Mouse (Mus musculus): Measurements from ENCODE around the gene Ctla4.

Gene Ctla4

DNA sequence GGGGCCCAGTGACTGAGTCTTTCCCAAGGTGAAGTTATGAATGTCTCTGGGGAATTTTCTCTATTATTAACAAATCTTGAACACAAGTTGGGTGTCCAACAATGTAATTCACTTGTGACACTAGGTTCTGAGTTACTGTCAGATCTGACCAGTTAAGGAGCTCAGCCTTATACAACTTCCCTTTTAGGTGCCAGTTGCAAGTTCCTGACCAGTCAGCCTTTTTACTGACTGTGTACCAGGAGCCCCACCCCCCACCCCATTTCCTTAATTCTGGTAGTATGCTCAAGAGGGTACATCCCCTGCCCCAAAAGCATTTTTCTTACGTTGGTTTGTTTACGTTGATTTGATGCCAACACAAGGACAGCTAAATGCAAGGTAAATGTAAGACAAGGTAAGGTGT is 21.6 kb upstream of the Ctla4 start:
- DNase-seq (ENCODE audit: low spot score in 2 of 2), result no peak

GRCm38 (mm10) chr1:60866043-60866442 is 20.8 kb upstream of the Ctla4 start:
- DNase-seq (ENCODE audit: low spot score in 2 of 2), result no peak

- DNase-seq (ENCODE audit: low spot score in 2 of 2), result no peak
Measured at GRCm38 (mm10) chr1:60868333-60869277, 18.2 kb upstream of the Ctla4 start.

- no peak for DNase-seq (ENCODE audit: low spot score in 2 of 2)
Measured at GRCm38 (mm10) chr1:60875267-60875666, 11.5 kb upstream of the Ctla4 start.

- no peak for DNase-seq (ENCODE audit: low spot score in 2 of 2)
Measured at GRCm38 (mm10) chr1:60880116-60880867, 6.5 kb upstream of the Ctla4 start.

- no peak for DNase-seq (ENCODE audit: low spot score in 2 of 2)
Measured at GRCm38 (mm10) chr1:60882792-60883191, 4.0 kb upstream of the Ctla4 start.

DNA sequence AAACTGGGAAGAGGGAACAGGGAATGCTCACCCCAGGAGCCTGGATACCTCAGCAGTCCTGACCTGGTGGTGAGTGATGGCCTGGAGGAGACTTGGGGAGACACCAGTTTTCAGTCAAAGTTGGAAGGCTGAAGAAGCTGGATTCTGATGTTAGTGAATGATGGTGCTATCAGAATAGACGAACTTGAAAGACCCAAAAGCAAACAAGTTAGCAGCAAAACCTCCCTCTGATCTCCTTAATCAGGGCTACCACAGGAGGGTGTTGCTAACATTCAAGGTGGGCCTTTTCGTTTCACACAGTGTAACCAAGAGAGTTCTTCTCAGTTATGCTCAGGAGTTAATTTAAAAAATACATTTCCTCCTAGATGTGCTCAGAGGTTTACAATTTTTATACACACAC is 3.5 kb upstream of the Ctla4 start:
- DNase-seq (ENCODE audit: low spot score in 2 of 2), result no peak

DNA sequence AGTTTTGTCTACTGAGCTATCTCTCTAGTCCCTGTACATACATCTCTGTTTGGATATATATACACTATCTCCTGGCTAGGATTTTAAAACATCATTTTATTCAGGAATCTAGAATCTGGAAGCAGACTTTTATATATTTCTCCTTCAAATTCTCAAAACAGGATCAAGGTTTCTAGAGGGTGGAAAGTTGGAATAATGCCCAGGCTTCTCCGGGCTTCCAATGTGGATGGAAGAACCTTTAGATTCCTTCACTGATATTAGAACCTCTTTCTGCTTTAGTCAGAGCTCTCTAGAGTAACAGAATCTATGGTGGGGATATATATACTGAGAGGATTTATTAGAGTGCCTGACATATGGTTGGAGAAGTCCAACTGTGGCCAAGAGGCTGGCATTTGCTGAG is 2.2 kb upstream of the Ctla4 start:
- no peak for DNase-seq (ENCODE audit: low spot score in 2 of 2)

DNA sequence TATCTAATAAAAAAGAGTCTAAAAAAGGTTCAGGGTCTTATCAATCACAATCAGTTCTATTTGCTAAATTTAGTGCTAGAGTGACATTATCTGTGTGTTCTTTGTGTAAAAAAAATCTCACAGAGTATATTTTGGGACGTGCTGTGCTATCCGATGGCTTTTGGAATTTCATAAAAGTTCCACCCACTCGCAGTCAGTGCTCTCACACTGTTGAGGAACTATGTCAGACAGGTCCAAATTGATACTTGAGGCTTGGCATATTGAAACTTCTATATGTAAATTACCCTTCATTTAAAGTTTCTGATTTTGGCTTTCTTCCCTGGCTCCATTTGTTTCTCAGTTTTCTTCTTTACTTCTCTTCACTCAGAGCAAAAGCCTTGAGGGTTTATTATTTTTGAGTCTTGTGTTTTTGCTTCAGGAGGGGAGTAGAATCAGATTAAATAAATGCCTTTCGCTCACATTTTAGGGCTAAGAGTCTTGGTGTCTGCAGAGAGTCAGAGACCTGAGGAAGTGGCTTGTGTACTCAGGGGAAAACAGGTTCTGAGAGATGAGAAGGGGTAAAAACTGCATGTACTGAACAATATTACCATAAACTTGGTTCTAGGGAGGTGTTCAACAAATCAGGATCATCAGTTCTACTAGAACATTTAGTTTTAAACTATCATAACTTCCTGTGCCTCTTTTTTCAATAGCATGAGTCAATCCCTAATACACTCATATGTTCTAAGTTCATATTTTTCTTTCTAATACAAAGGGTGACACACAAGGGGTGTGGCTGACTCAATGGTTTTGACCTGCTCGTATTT is 11.5 kb downstream of the Ctla4 start:
- no peak for DNase-seq (ENCODE audit: low spot score in 2 of 2)

GRCm38 (mm10) chr1:60898933-60899210 is 12.1 kb downstream of the Ctla4 start:
- DNase-seq (ENCODE audit: low spot score in 2 of 2), result no peak

GRCm38 (mm10) chr1:60899244-60899643 is 12.4 kb downstream of the Ctla4 start:
- no peak for DNase-seq (ENCODE audit: low spot score in 2 of 2)

GRCm38 (mm10) chr1:60902547-60902946 is 15.7 kb downstream of the Ctla4 start:
- no peak for DNase-seq (ENCODE audit: low spot score in 2 of 2)

DNA sequence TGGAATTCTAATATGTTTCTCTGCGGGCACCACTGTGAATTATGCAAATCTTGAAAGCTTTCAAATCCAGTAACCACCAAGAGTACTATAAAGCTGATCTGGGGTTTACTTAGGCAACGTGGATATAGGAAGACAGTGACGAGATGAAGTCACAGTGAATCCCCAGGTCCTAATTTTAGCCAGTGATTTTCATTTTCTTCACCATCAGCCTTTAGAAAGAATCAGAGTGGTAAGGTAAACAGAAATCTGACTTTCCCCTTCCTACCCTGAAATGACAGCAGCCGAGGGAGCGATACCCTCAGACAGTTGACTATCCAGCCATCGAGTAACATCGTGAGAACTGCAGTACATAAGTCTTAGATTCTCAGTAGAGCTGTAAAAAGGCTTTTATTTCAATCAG is 16.3 kb downstream of the Ctla4 start:
- DNase-seq (ENCODE audit: low spot score in 2 of 2), result no peak

DNA sequence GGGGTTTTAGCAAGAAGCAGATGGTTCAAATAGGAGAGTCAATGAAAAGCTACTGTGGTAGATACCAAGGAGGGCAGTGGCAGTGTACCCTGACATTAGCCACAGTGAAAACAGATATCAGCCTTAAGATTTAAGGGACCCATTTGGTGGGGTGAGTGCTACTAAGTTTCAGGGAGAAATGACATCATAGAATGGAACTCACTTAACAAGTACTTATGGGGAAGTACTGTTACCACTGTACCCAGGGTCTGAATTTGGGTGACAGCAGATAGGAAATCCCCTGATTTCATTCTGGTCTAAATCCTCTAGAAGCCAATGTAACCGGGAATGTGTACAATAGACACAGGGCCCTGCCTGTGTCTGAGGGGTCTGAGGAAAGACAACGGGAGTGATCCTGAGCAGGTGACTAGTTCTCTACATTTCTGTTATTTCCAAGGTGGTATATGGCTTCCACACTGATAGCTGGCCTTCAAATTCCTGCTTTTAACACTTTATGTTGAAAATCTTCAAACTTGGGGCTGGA is 17.7 kb downstream of the Ctla4 start:
- no peak for DNase-seq (ENCODE audit: low spot score in 2 of 2)

- DNase-seq (ENCODE audit: low spot score in 2 of 2), result no peak
Measured at GRCm38 (mm10) chr1:60907466-60907865, 20.7 kb downstream of the Ctla4 start.

DNA sequence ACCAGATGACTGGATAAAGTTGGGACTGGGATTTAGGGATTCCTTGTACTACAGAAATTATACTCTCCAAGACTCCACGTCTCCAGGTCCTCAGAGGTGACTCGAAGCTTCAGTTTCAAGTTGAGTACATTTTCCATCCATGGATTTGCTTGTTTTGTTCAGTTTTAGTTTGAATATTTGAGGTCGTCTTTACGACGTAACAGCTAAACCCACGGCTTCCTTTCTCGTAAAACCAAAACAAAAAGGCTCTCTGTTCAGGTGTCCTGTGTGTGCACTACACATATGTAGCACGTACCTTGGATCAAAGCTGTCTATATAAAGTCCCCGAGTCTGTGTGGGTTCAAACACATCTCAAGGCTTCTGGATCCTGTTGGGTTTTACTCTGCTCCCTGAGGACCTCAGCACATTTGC is 22.0 kb downstream of the Ctla4 start:
- no peak for DNase-seq (ENCODE audit: low spot score in 2 of 2)

DNA sequence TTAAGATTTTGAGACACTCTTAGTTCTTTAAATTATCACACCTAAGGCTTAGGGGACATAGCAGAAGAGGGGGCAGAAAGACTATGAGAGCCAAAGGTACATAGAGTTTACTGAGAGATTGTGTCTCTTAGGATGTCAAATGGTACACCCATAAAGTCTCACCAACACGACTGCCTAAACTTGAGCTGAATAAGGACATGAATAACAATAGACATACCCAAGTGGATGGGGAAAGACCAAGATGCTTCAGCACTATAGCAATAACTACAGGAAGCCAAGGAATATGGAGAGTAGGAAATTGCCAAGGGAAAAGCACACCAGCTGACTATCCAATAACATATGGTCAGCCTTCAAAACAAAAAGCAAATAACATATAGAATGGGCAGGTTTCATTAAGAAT is 22.9 kb downstream of the Ctla4 start:
- no peak for DNase-seq (ENCODE audit: low spot score in 2 of 2)

GRCm38 (mm10) chr1:60910796-60911195 is 24.0 kb downstream of the Ctla4 start:
- no peak for DNase-seq (ENCODE audit: low spot score in 2 of 2)

DNA sequence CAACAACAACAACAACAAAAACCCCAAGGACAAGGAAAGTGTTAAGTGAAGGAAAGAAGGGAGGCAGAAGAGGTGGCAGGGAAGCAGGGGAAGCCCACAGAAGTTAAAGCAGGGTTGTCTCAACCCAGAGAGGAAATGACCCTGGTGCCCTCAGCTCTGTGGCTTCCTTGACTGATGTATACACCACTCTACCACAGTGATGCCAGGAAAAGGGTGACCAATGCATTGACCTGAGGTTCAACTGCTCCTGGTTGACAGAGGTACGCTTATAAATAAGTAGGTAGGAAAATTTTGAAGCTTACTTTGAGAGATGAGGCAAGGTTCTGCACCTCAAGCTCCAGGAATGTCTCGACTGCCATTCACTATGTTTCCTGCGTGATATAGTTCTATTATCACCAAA is 24.8 kb downstream of the Ctla4 start:
- DNase-seq (ENCODE audit: low spot score in 2 of 2), result no peak

DNA sequence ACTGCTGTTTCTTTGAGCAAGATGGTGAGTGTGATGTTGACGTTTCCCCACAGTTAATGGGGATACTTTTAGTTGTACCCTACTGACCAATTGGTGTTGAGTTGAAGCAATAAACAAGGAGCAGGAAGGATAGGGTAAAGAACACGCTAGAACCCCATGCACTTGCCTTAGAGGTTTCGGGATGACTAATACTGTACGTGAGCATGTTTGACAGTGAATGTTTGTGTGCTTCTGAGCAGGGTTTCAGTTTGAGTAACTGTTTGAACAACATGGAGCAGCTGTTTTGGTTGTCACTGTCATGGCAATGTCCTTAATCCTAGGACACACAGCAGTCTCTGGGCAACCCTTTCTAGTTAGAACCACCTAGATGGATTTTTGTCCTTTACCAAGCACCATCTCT is 26.5 kb downstream of the Ctla4 start:
- DNase-seq (ENCODE audit: low spot score in 2 of 2), result no peak

GRCm38 (mm10) chr1:60916281-60916781 is 29.5 kb downstream of the Ctla4 start:
- no peak for DNase-seq (ENCODE audit: low spot score in 2 of 2)
